Mouse (Mus musculus) midbrain, embryonic 11.5 days (tissue): ENCODE measurements around the gene Rnasek. TPM values are rescaled to one million over a fixed set of nuclear protein-coding genes. Genes with fewer than 3 reads are reported as not detected.

Source experiments
- ATAC-seq: fragments of 200-750 bp; cut with Nextera tagmentation; 2 replicates; pipeline ENCODE4 v1.8.0; 2017; ENCODE audit warnings: moderate TSS enrichment, moderate library complexity; ENCODE audit not compliant: low FRiP score
- DNase-seq: peaks from one replicate; pipeline ENCODE4 v3.0.0; 2015; ENCODE audit warnings: low spot score; ENCODE audit errors: missing footprints
- H3K27ac ChIP-seq: fragments of 300-500 bp; sonication (generic); 2 replicates; pipeline ENCODE4 v1.5.1; 2014; ENCODE audit warnings: low read depth, low read length
- H3K27me3 ChIP-seq: fragments of 300-500 bp; sonication (generic); 2 replicates; pipeline ENCODE4 v1.6.1; 2014; ENCODE audit warnings: mild to moderate bottlenecking, low read length, moderate library complexity, mixed read lengths; ENCODE audit not compliant: control insufficient read depth, insufficient read depth
- H3K36me3 ChIP-seq: fragments of 300-500 bp; sonication (generic); 2 replicates; pipeline ENCODE4 v1.6.1; 2014; ENCODE audit warnings: mild to moderate bottlenecking, low read length, moderate library complexity, mixed read lengths; ENCODE audit not compliant: control insufficient read depth, insufficient read depth
- H3K4me1 ChIP-seq: fragments of 300-500 bp; sonication (generic); 2 replicates; pipeline ENCODE4 v1.6.1; 2014; ENCODE audit warnings: low read length; ENCODE audit not compliant: control insufficient read depth, insufficient read depth
- H3K4me2 ChIP-seq: fragments of 300-500 bp; sonication (generic); 2 replicates; pipeline ENCODE4 v1.6.1; 2014; ENCODE audit warnings: mild to moderate bottlenecking, moderate library complexity
- H3K4me3 ChIP-seq: fragments of 300-500 bp; sonication (generic); 2 replicates; pipeline ENCODE4 v1.5.1; 2014; ENCODE audit warnings: low read depth, low read length
- H3K9ac ChIP-seq: fragments of 300-500 bp; sonication (generic); 2 replicates; pipeline ENCODE4 v1.6.1; 2014; ENCODE audit warnings: low read length
- H3K9me3 ChIP-seq: fragments of 300-500 bp; sonication (generic); 2 replicates; pipeline ENCODE4 v1.6.1; 2016; ENCODE audit warnings: low read length; ENCODE audit not compliant: control insufficient read depth
- WGBS: fragments of 180-500 bp; shearing (Covaris S2); extraction: QIAGEN DNeasy Blood & Tissue Kit; methylation state at CpG from one replicate; pipeline ENCODE4 v1.1.7; 2014; 5-methylcytosine and 5-hydroxymethylcytosine counted together
- polyA plus RNA-seq: library from polyadenylated mRNA; unstranded; fragments of >200 nt; fragmentation: Nextera tagmentation; extraction: Ambion mirVana; gene quantifications from 2 replicates; pipeline ENCODE4 v1.2.1, GENCODE M21; 2014

Rnasek gene
- polyA plus RNA-seq, 1 experiment from 2014 or later: 127 TPM

DNA sequence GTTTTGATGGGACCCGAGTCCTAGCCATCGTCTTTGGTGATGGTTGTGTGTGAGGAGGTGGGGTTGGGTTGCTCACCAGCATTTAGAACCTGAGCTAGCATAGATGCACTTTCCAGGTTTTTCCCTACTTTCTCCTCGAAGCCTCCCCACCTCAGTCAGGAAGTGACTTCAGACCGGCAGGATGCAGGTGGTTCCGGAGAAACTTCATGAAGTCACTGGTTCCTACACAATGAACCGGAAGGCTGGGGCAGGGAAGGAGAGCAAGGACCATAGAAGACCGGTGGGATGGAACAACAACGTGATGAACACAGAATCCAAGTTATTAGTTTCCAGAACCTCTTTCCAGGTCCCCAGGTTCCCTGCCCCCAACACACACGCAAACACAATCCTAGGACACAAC, 15.9 kb downstream of the Rnasek start:
- Histone ChIP-seq H3K4me1 (peaks cover 11% of the 10 kb centered on the region), H3K27ac (no peak overlapping the region), H3K4me2 (no peak overlapping the region), H3K36me3 (no peaks in the 10 kb centered on the region), H3K4me3 (no peak overlapping the region), H3K27me3 (peaks cover 37% of the 10 kb centered on the region), H3K9ac (no peak overlapping the region), H3K9me3 (no peaks in the 10 kb centered on the region)
- DNase-seq (no peak), ATAC-seq (no peak)
- 86% methylated on average over 9 of the region's 9 CpGs for WGBS

DNA sequence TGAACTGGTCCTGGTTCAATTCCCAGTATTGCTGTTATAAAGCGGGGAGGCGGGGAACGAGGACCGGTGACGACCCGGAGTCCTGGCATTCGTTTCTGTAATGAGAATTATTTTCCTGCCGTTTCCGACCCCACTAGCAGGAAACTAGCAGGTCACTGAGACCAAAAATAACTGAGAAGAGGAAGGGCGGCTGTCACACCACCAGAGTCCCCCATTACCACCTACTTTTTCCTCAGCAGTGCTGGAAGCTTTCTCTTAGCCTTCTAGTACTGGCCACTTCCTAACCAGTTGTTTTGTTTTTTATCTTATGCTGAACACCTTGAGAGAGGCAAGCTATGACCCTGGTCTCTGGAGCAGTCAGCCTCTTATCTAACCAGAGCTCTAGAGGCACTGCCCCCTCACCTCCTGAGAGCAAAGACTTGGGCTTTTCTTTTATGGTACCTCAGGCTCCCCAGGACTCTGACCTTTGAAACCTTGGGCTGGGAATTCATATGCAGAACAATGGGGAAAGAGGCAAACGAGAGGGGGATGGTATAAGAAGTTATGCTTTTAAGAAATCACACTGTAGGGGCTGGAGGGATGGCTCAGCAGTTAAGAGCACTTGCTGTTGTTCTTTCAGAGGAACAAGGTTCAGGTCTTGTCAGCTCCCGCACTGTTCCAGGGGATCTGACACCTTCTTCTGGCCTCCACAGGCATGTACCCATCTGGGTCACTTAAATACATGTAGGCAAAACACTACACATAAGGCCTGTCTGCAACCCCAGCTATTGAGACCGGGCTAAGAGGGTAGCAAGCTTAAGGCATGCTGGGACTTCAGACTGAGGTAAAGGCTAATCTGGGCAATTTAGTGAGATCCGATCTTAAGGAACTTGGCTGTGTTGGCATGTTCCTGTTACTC, 17.8 kb downstream of the Rnasek start:
- Histone ChIP-seq H3K27ac (peak overlapping the region; percentile 2; the same call in 1 of the 2 replicates), H3K4me2 (peak overlapping the region; percentile 88), H3K9me3 (no peaks in the 10 kb centered on the region), H3K27me3 (peaks cover 18% of the 10 kb centered on the region), H3K4me3 (peak overlapping the region; percentile 61), H3K4me1 (peaks cover 15% of the 10 kb centered on the region), H3K9ac (peak overlapping the region; percentile 66), H3K36me3 (no peaks in the 10 kb centered on the region)
- ATAC-seq (no peak), DNase-seq (peak; percentile 88)
- WGBS: 11% methylated on average over 14 of the region's 14 CpGs

DNA sequence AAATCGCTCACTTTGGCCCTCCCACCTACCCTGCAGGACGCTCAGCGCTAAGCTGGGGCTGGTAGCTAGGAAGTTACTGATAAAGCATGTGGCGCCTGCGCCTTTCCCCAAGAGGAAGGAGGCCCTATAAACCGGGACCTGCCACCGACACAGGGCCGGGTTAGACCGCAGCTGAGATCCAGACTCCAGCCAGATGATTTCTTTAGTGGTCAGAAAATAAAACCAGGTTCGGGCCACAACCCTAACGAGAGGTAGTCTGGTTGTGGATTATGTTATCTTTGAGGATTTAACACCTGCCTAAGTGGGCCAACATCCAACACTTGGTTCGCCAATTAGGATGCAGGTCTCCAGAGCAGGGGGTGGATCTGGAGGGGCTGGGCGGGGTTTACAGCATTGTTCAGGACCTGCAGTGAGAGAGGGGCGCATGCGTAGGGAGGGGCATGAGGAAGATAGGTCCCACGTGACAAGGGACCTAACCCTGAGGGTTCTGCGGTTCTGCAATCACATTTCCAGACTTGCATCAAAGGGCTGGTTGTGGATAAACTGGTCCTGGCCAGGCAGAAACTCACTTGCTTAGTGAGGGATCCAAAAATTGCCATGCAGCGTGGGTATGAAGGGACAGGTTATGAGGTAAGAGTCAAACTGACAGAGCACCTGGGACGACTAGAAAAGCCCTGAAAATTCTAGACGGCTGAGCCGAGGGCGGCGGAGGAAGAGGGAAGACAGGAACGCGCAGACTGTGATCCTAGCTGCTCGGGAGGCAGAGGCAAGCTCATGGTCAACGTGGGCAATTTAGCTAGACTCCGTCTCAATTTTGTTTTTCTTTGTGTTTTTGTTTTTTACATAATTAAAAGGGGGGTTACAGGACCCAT, 18.7 kb downstream of the Rnasek start, which contains the start of gene Slc16a13:
Slc16a13 (minus strand) TSS at position 334 of the 872 bp plus-strand sequence.
- WGBS: 0% methylated on average over 28 of the region's 28 CpGs
- peak; percentile 98 for DNase-seq
- Histone ChIP-seq H3K27ac (peak within 1 kb of the TSS; percentile 80), H3K27me3 (peaks cover 16% of the 10 kb centered on the region), H3K4me2 (peak within 1 kb of the TSS; percentile 88), H3K9ac (peak within 1 kb of the TSS; percentile 84), H3K36me3 (no peaks in the 10 kb centered on the region), H3K4me1 (peaks cover 15% of the 10 kb centered on the region), H3K4me3 (peak within 1 kb of the TSS; percentile 61), H3K9me3 (no peaks in the 10 kb centered on the region)
- ATAC-seq: peak; percentile 97

- peaks cover 15% of the 10 kb centered on the region for H3K4me1 ChIP-seq
- peak overlapping the region; percentile 84 for H3K9ac ChIP-seq
- ATAC-seq (no peak), DNase-seq (no peak)
- peaks cover 17% of the 10 kb centered on the region for H3K27me3 ChIP-seq
- no peaks in the 10 kb centered on the region for H3K9me3 ChIP-seq
- peak overlapping the region; percentile 61 for H3K4me3 ChIP-seq
- no peaks in the 10 kb centered on the region for H3K36me3 ChIP-seq
- peak overlapping the region; percentile 88 for H3K4me2 ChIP-seq
- peak overlapping the region; percentile 80 for H3K27ac ChIP-seq
- under 1% methylated on average over 24 of the region's 24 CpGs for WGBS
Measured at GRCm38 (mm10) chr11:70220323-70220722, 19.3 kb downstream of the Rnasek start.

DNA sequence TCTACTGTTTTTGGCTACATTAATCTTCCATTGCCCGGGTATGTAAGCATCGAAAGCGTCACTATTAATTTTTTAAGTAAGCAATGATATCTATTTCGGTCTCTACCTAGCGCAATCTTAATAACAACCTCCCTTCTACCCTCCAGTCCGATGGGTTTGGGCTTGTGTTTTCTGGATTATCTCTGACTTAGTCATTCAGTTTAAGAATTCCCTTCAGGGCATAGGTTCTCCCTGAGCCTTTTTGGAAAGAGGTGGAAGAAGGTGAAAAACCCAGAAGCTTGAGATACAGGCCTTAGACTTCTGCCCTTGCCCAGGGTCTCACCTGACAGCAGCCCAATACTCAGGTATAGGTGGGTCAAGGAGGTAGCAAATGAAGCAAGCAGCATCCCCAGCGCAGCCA, 19.8 kb downstream of the Rnasek start:
- Histone ChIP-seq H3K9ac (peak overlapping the region; percentile 84), H3K27me3 (peaks cover 19% of the 10 kb centered on the region), H3K36me3 (no peaks in the 10 kb centered on the region), H3K9me3 (no peaks in the 10 kb centered on the region), H3K4me2 (peak overlapping the region; percentile 88), H3K4me3 (peak overlapping the region; percentile 61), H3K4me1 (peaks cover 19% of the 10 kb centered on the region), H3K27ac (no peak overlapping the region; the same call in 1 of the 2 replicates)
- WGBS: 55% methylated on average over 7 of the region's 7 CpGs
- no peak for ATAC-seq
- DNase-seq: peak; percentile 87

- Histone ChIP-seq H3K27ac (no peak overlapping the region), H3K4me2 (peak overlapping the region; percentile 88), H3K4me3 (no peak overlapping the region), H3K36me3 (no peaks in the 10 kb centered on the region), H3K9me3 (no peaks in the 10 kb centered on the region), H3K27me3 (peaks cover 28% of the 10 kb centered on the region), H3K4me1 (peaks cover 29% of the 10 kb centered on the region), H3K9ac (no peak overlapping the region)
- ATAC-seq: no peak
- WGBS: 90% methylated on average over 15 of the region's 15 CpGs
- DNase-seq: no peak
Measured at GRCm38 (mm10) chr11:70218741-70219470, 20.7 kb downstream of the Rnasek start.

GRCm38 (mm10) chr11:70218039-70218438, 21.6 kb downstream of the Rnasek start:
- DNase-seq (no peak), ATAC-seq (no peak)
- H3K9me3 ChIP-seq: no peaks in the 10 kb centered on the region
- no peak overlapping the region for H3K4me3 ChIP-seq
- peaks cover 35% of the 10 kb centered on the region for H3K27me3 ChIP-seq
- WGBS: 91% methylated on average over 4 of the region's 4 CpGs
- H3K27ac ChIP-seq: no peak overlapping the region
- peaks cover 33% of the 10 kb centered on the region for H3K4me1 ChIP-seq
- H3K9ac ChIP-seq: no peak overlapping the region
- no peak overlapping the region for H3K4me2 ChIP-seq
- H3K36me3 ChIP-seq: no peaks in the 10 kb centered on the region

DNA sequence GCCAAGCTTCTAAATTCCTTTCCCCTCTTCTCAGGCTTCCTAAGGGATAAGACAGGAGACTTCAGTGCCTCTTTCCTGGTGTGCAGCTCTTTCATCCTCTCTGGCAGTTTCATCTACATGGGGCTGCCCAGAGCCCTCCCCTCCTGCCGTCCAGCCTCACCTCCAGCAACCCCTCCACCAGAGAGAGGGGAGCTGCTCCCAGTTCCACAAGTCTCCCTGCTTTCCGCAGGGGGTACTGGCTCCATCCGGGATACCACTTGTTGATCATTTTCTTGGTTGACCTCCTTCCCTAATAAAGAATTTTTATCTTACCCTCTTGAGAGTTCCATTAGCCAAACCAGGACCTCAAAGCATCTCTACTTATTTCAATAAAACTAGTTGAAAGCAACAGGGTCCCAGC, 23.5 kb downstream of the Rnasek start:
- Histone ChIP-seq H3K27me3 (peaks cover 39% of the 10 kb centered on the region), H3K4me2 (no peak overlapping the region; the same call in 1 of the 2 replicates), H3K4me1 (peaks cover 28% of the 10 kb centered on the region), H3K9me3 (no peaks in the 10 kb centered on the region), H3K27ac (no peak overlapping the region), H3K36me3 (no peaks in the 10 kb centered on the region), H3K9ac (no peak overlapping the region), H3K4me3 (no peak overlapping the region)
- no peak for ATAC-seq
- DNase-seq: no peak
- WGBS: 48% methylated on average over 3 of the region's 3 CpGs
